Mouse (Mus musculus): Measurements from ENCODE around the gene Rcn3. TPM values are rescaled to one million over a fixed set of nuclear protein-coding genes. Genes with fewer than 3 reads are reported as not detected.

Gene Rcn3
- total and polyA plus RNA-seq, 3 experiments = 0.38 TPM; not detected in 2

- Histone ChIP-seq H3K36me3 (replicated peaks in 1 of 2; ENCODE audit: control insufficient read depth in 1 of 2, insufficient read depth in 1 of 2, low read length in 1 of 2) (peaks cover 47 to 73% of the 10 kb centered on the region in 2 experiments), H3K4me3 (replicated peaks in 1 of 3; ENCODE audit: low read depth in 2 of 3, low read length in 2 of 3, poor library complexity in 1 of 3) (no peak overlapping the region), H3K27me3 (replicated peaks) (no peaks in the 10 kb centered on the region), H3K9me3 (replicated peaks; ENCODE audit: low read length) (no peaks in the 10 kb centered on the region), H3K4me1 (ENCODE audit: control insufficient read depth in 1 of 2, insufficient read depth in 2 of 2) (peaks cover 8 to 17% of the 10 kb centered on the region in 2 experiments; a peak in 3 of 4 replicates), H3K79me2 (replicated peaks; ENCODE audit: control insufficient read depth, extremely low read depth, insufficient read depth, poor library complexity, severe bottlenecking) (peaks cover 23% of the 10 kb centered on the region), H3K9ac (ENCODE audit: insufficient read depth, low read depth) (no peak overlapping the region), H3K27ac (ENCODE audit: insufficient read depth, low read depth) (no peak overlapping the region), H3K4me2 (ENCODE audit: insufficient read depth, low read depth, poor library complexity, severe bottlenecking) (no peak overlapping the region)
- dilution Hi-C loops (cut with MboI; ENCODE audit: extremely low pct_ligation_motif_present, extremely low pct_unique_long_range_greater_than_20kb, low sequenced_read_pairs) = no loop called here
- DNase-seq (ENCODE audit: extremely low read depth) = no peak
- TF ChIP-seq NRF1 (IDR thresholded peaks at IDR 0.05; ENCODE audit: low read depth, low read length) (no peak), MYC (IDR thresholded peaks at IDR 0.05; ENCODE audit: low read depth, low read length) (no peak), ZNF384 (IDR thresholded peaks at IDR 0.05; ENCODE audit: low read depth, low read length) (no peak), PAX5 (IDR thresholded peaks at IDR 0.05; ENCODE audit: low read length) (no peak), SMC3 (IDR thresholded peaks at IDR 0.05; ENCODE audit: low read depth, low read length) (no peak), ETS1 (conservative IDR thresholded peaks at IDR 0.05; ENCODE audit: low read depth, low read length) (no peak), MAFK (IDR thresholded peaks at IDR 0.05; ENCODE audit: insufficient replicate concordance, low read length) (no peak), CTCF (conservative IDR thresholded peaks at IDR 0.05 in 1 of 2, IDR thresholded peaks at IDR 0.05 in 1 of 2; ENCODE audit: low read depth in 2 of 2, low read length in 2 of 2) (no peak), ZKSCAN1 (IDR thresholded peaks at IDR 0.05; ENCODE audit: borderline replicate concordance, low read depth, low read length) (no peak), MAX (IDR thresholded peaks at IDR 0.05; ENCODE audit: low read length) (no peak), TBP (conservative IDR thresholded peaks at IDR 0.05; ENCODE audit: low read depth, low read length) (no peak), JUND (conservative IDR thresholded peaks at IDR 0.05; ENCODE audit: low read depth, low read length) (no peak), USF2 (conservative IDR thresholded peaks at IDR 0.05; ENCODE audit: low read depth, low read length) (no peak), USF1 (IDR thresholded peaks at IDR 0.05; ENCODE audit: low read depth, low read length) (no peak), RAD21 (IDR thresholded peaks at IDR 0.05; ENCODE audit: low read depth, low read length) (no peak), RCOR1 (conservative IDR thresholded peaks at IDR 0.05; ENCODE audit: low read depth, low read length) (no peak), POLR2A (IDR thresholded peaks at IDR 0.05; ENCODE audit: low read depth, low read length) (no peak), ZC3H11A (IDR thresholded peaks at IDR 0.05; ENCODE audit: low read depth, low read length) (no peak)
- in situ Hi-C loops (cut with MboI; ENCODE audit: low pct_ligation_motif_present, low pct_unique_long_range_greater_than_20kb, low sequenced_read_pairs) = no loop called here
Observed at GRCm38 (mm10) chr7:45073171-45073707, 18.8 kb downstream of the Rcn3 start.

- no peak overlapping the region for H3K4me3 ChIP-seq (replicated peaks in 1 of 3; ENCODE audit: low read depth in 2 of 3, low read length in 2 of 3, poor library complexity in 1 of 3)
- no peak overlapping the region for H3K9ac ChIP-seq (ENCODE audit: insufficient read depth, low read depth)
- no peak overlapping the region for H3K4me2 ChIP-seq (ENCODE audit: insufficient read depth, low read depth, poor library complexity, severe bottlenecking)
- peak; percentile 41 for DNase-seq (ENCODE audit: extremely low read depth)
- TF ChIP-seq MAX (IDR thresholded peaks at IDR 0.05; ENCODE audit: low read length) (no peak), CHD2 (IDR thresholded peaks at IDR 0.05; ENCODE audit: low read length) (no peak), TCF12 (IDR thresholded peaks at IDR 0.05; ENCODE audit: low read depth, low read length) (no peak), HCFC1 (IDR thresholded peaks at IDR 0.05; ENCODE audit: low read depth, low read length) (no peak), BHLHE40 (IDR thresholded peaks at IDR 0.05; ENCODE audit: low read depth, low read length) (no peak), CTCF (conservative IDR thresholded peaks at IDR 0.05 in 1 of 2, IDR thresholded peaks at IDR 0.05 in 1 of 2; ENCODE audit: low read depth in 2 of 2, low read length in 2 of 2) (peak; percentile 17 to 43; a peak in 2 of 4 replicates), MYC (IDR thresholded peaks at IDR 0.05; ENCODE audit: low read depth, low read length) (0 out of 2 replicates have a peak, but pooled peaks have one; percentile 30), PAX5 (IDR thresholded peaks at IDR 0.05; ENCODE audit: low read length) (no peak), EP300 (IDR thresholded peaks at IDR 0.05; ENCODE audit: low read length) (no peak), SMC3 (IDR thresholded peaks at IDR 0.05; ENCODE audit: low read depth, low read length) (no peak; the same call in 1 of the 2 replicates), USF2 (conservative IDR thresholded peaks at IDR 0.05; ENCODE audit: low read depth, low read length) (no peak), ZNF384 (IDR thresholded peaks at IDR 0.05; ENCODE audit: low read depth, low read length) (no peak), IRF4 (IDR thresholded peaks at IDR 0.05; ENCODE audit: low read depth, low read length) (no peak), RAD21 (IDR thresholded peaks at IDR 0.05; ENCODE audit: low read depth, low read length) (peak; percentile 30), RCOR1 (conservative IDR thresholded peaks at IDR 0.05; ENCODE audit: low read depth, low read length) (no peak), ZMIZ1 (IDR thresholded peaks at IDR 0.05; ENCODE audit: low read depth, low read length) (no peak), KAT2A (IDR thresholded peaks at IDR 0.05; ENCODE audit: insufficient replicate concordance, low read length) (no peak), POLR2A (IDR thresholded peaks at IDR 0.05; ENCODE audit: low read depth, low read length) (no peak), ETS1 (conservative IDR thresholded peaks at IDR 0.05; ENCODE audit: low read depth, low read length) (no peak), JUND (conservative IDR thresholded peaks at IDR 0.05; ENCODE audit: low read depth, low read length) (no peak), MAZ (IDR thresholded peaks at IDR 0.05; ENCODE audit: low read depth, low read length) (no peak)
- no peaks in the 10 kb centered on the region for H3K27me3 ChIP-seq (replicated peaks)
- dilution Hi-C loops (cut with MboI; ENCODE audit: extremely low pct_ligation_motif_present, extremely low pct_unique_long_range_greater_than_20kb, low sequenced_read_pairs) = no loop called here
- peaks cover 8 to 21% of the 10 kb centered on the region in 2 experiments; a peak in 3 of 4 replicates for H3K4me1 ChIP-seq (ENCODE audit: control insufficient read depth in 1 of 2, insufficient read depth in 2 of 2)
- H3K27ac ChIP-seq (ENCODE audit: insufficient read depth, low read depth) = no peak overlapping the region
- in situ Hi-C loops (cut with MboI; ENCODE audit: low pct_ligation_motif_present, low pct_unique_long_range_greater_than_20kb, low sequenced_read_pairs) = no loop called here
- H3K9me3 ChIP-seq (replicated peaks; ENCODE audit: low read length) = no peaks in the 10 kb centered on the region
- peaks cover 23% of the 10 kb centered on the region for H3K79me2 ChIP-seq (replicated peaks; ENCODE audit: control insufficient read depth, extremely low read depth, insufficient read depth, poor library complexity, severe bottlenecking)
- H3K36me3 ChIP-seq (replicated peaks in 1 of 2; ENCODE audit: control insufficient read depth in 1 of 2, insufficient read depth in 1 of 2, low read length in 1 of 2) = peaks cover 40 to 67% of the 10 kb centered on the region in 2 experiments
Observed at GRCm38 (mm10) chr7:45072230-45072629, 19.8 kb downstream of the Rcn3 start.

Data from CH12.LX (cell line).